Mouse (Mus musculus): ENCODE data around the gene Cdk5rap1. TPM values are rescaled to one million over a fixed set of nuclear protein-coding genes. Genes with fewer than 3 reads are reported as not detected.
"Not testable (repeated sequence)": the region's sequence is repeated elsewhere in the genome, so short reads cannot be mapped to it uniquely, and the experiment has no call there.

Gene Cdk5rap1
- polyA plus RNA-seq, 1 experiment from 2014 or later: 18.5 TPM

GRCm38 (mm10) chr2:154339356-154339755, 33.5 kb downstream of the Cdk5rap1 start:
- Histone ChIP-seq H3K9ac (ENCODE audit: low read length) (no peak overlapping the region), H3K9me3 (replicated peaks; ENCODE audit: control insufficient read depth, low read length) (no peaks in the 10 kb centered on the region), H3K4me3 (replicated peaks; ENCODE audit: low read length) (no peak overlapping the region), H3K36me3 (ENCODE audit: control insufficient read depth, insufficient read depth, low read length) (0 out of 2 replicates have a peak, but pooled peaks cover 2% of the 10 kb centered on the region), H3K4me2 (ENCODE audit: low read depth, low read length) (no peak overlapping the region), H3K27me3 (ENCODE audit: control insufficient read depth, insufficient read depth, low read length) (no peaks in the 10 kb centered on the region), H3K27ac (ENCODE audit: low read length) (no peak overlapping the region), H3K4me1 (ENCODE audit: control insufficient read depth, insufficient read depth, low read length) (no peaks in the 10 kb centered on the region)
- ATAC-seq (ENCODE audit: insufficient read depth, low FRiP score): no peak
- WGBS: 72% methylated on average over 2 of the region's 2 CpGs

GRCm38 (mm10) chr2:154338161-154338560, 34.6 kb downstream of the Cdk5rap1 start:
- 0 out of 2 replicates have a peak, but pooled peaks cover 2% of the 10 kb centered on the region for H3K36me3 ChIP-seq (ENCODE audit: control insufficient read depth, insufficient read depth, low read length)
- ATAC-seq (ENCODE audit: insufficient read depth, low FRiP score): no peak
- H3K9ac ChIP-seq (ENCODE audit: low read length): no peak overlapping the region
- H3K27ac ChIP-seq (ENCODE audit: low read length): no peak overlapping the region
- H3K4me2 ChIP-seq (ENCODE audit: low read depth, low read length): no peak overlapping the region
- no peak overlapping the region for H3K4me3 ChIP-seq (replicated peaks; ENCODE audit: low read length)
- no peaks in the 10 kb centered on the region for H3K9me3 ChIP-seq (replicated peaks; ENCODE audit: control insufficient read depth, low read length)
- no peaks in the 10 kb centered on the region for H3K4me1 ChIP-seq (ENCODE audit: control insufficient read depth, insufficient read depth, low read length)
- no peaks in the 10 kb centered on the region for H3K27me3 ChIP-seq (ENCODE audit: control insufficient read depth, insufficient read depth, low read length)
- WGBS: 63% methylated on average over 1 of the region's 1 CpGs

GRCm38 (mm10) chr2:154335572-154335971, 37.2 kb downstream of the Cdk5rap1 start:
- no peaks in the 10 kb centered on the region for H3K9me3 ChIP-seq (replicated peaks; ENCODE audit: control insufficient read depth, low read length)
- 81% methylated on average over 4 of the region's 4 CpGs for WGBS
- no peaks in the 10 kb centered on the region for H3K4me1 ChIP-seq (ENCODE audit: control insufficient read depth, insufficient read depth, low read length)
- H3K36me3 ChIP-seq (ENCODE audit: control insufficient read depth, insufficient read depth, low read length): no peaks in the 10 kb centered on the region
- H3K9ac ChIP-seq (ENCODE audit: low read length): no peak overlapping the region
- H3K27me3 ChIP-seq (ENCODE audit: control insufficient read depth, insufficient read depth, low read length): no peaks in the 10 kb centered on the region
- ATAC-seq (ENCODE audit: insufficient read depth, low FRiP score): no peak
- H3K27ac ChIP-seq (ENCODE audit: low read length): no peak overlapping the region
- no peak overlapping the region for H3K4me2 ChIP-seq (ENCODE audit: low read depth, low read length)
- no peak overlapping the region for H3K4me3 ChIP-seq (replicated peaks; ENCODE audit: low read length)

GRCm38 (mm10) chr2:154326852-154327251, 46.0 kb downstream of the Cdk5rap1 start:
- no peaks in the 10 kb centered on the region for H3K36me3 ChIP-seq (ENCODE audit: control insufficient read depth, insufficient read depth, low read length)
- no peak overlapping the region for H3K4me2 ChIP-seq (ENCODE audit: low read depth, low read length)
- H3K9me3 ChIP-seq (replicated peaks; ENCODE audit: control insufficient read depth, low read length): no peaks in the 10 kb centered on the region
- H3K27ac ChIP-seq (ENCODE audit: low read length): no peak overlapping the region
- H3K27me3 ChIP-seq (ENCODE audit: control insufficient read depth, insufficient read depth, low read length): no peaks in the 10 kb centered on the region
- no peaks in the 10 kb centered on the region for H3K4me1 ChIP-seq (ENCODE audit: control insufficient read depth, insufficient read depth, low read length)
- WGBS: 65% methylated on average over 3 of the region's 3 CpGs
- no peak overlapping the region for H3K4me3 ChIP-seq (replicated peaks; ENCODE audit: low read length)
- no peak overlapping the region for H3K9ac ChIP-seq (ENCODE audit: low read length)
- no peak for ATAC-seq (ENCODE audit: insufficient read depth, low FRiP score)

GRCm38 (mm10) chr2:154313771-154314170, 59.0 kb downstream of the Cdk5rap1 start:
- H3K4me2 ChIP-seq (ENCODE audit: low read depth, low read length); H3K36me3 ChIP-seq (ENCODE audit: control insufficient read depth, insufficient read depth, low read length); ATAC-seq (ENCODE audit: insufficient read depth, low FRiP score); H3K4me1 ChIP-seq (ENCODE audit: control insufficient read depth, insufficient read depth, low read length); H3K9ac ChIP-seq (ENCODE audit: low read length); H3K27me3 ChIP-seq (ENCODE audit: control insufficient read depth, insufficient read depth, low read length); H3K4me3 ChIP-seq (replicated peaks; ENCODE audit: low read length); H3K9me3 ChIP-seq (replicated peaks; ENCODE audit: control insufficient read depth, low read length); H3K27ac ChIP-seq (ENCODE audit: low read length): not testable (repeated sequence)
- 82% methylated on average over 5 of the region's 5 CpGs for WGBS

- not testable (repeated sequence) for H3K36me3 ChIP-seq (ENCODE audit: control insufficient read depth, insufficient read depth, low read length); ATAC-seq (ENCODE audit: insufficient read depth, low FRiP score); H3K27me3 ChIP-seq (ENCODE audit: control insufficient read depth, insufficient read depth, low read length); H3K9me3 ChIP-seq (replicated peaks; ENCODE audit: control insufficient read depth, low read length); H3K4me3 ChIP-seq (replicated peaks; ENCODE audit: low read length); H3K4me2 ChIP-seq (ENCODE audit: low read depth, low read length); H3K27ac ChIP-seq (ENCODE audit: low read length); H3K4me1 ChIP-seq (ENCODE audit: control insufficient read depth, insufficient read depth, low read length); H3K9ac ChIP-seq (ENCODE audit: low read length)
- 80% methylated on average over 4 of the region's 4 CpGs for WGBS
Measured at GRCm38 (mm10) chr2:154306927-154307326, 65.9 kb downstream of the Cdk5rap1 start, which contains the start of gene Bpifb9b. TSS of gene Bpifb9b (plus strand) at chr2:154307227.

- H3K27me3 ChIP-seq (ENCODE audit: control insufficient read depth, insufficient read depth, low read length); H3K9me3 ChIP-seq (replicated peaks; ENCODE audit: control insufficient read depth, low read length); H3K9ac ChIP-seq (ENCODE audit: low read length); H3K4me2 ChIP-seq (ENCODE audit: low read depth, low read length); H3K27ac ChIP-seq (ENCODE audit: low read length); H3K4me1 ChIP-seq (ENCODE audit: control insufficient read depth, insufficient read depth, low read length); H3K36me3 ChIP-seq (ENCODE audit: control insufficient read depth, insufficient read depth, low read length); H3K4me3 ChIP-seq (replicated peaks; ENCODE audit: low read length); ATAC-seq (ENCODE audit: insufficient read depth, low FRiP score): not testable (repeated sequence)
- WGBS: 80% methylated on average over 1 of the region's 3 CpGs
Measured at GRCm38 (mm10) chr2:154304604-154305003, 68.2 kb downstream of the Cdk5rap1 start.

- H3K4me3 ChIP-seq (replicated peaks; ENCODE audit: low read length): no peak overlapping the region
- H3K27ac ChIP-seq (ENCODE audit: low read length): no peak overlapping the region
- no peaks in the 10 kb centered on the region for H3K9me3 ChIP-seq (replicated peaks; ENCODE audit: control insufficient read depth, low read length)
- no peak overlapping the region for H3K4me2 ChIP-seq (ENCODE audit: low read depth, low read length)
- H3K27me3 ChIP-seq (ENCODE audit: control insufficient read depth, insufficient read depth, low read length): no peaks in the 10 kb centered on the region
- no peak overlapping the region for H3K9ac ChIP-seq (ENCODE audit: low read length)
- no peak for ATAC-seq (ENCODE audit: insufficient read depth, low FRiP score)
- no peaks in the 10 kb centered on the region for H3K36me3 ChIP-seq (ENCODE audit: control insufficient read depth, insufficient read depth, low read length)
- no peaks in the 10 kb centered on the region for H3K4me1 ChIP-seq (ENCODE audit: control insufficient read depth, insufficient read depth, low read length)
- WGBS: 78% methylated on average over 3 of the region's 3 CpGs
Measured at GRCm38 (mm10) chr2:154301763-154302162, 71.0 kb downstream of the Cdk5rap1 start.

- WGBS: 8% methylated on average over 1 of the region's 1 CpGs
- Histone ChIP-seq H3K27me3 (ENCODE audit: control insufficient read depth, insufficient read depth, low read length) (no peaks in the 10 kb centered on the region), H3K9ac (ENCODE audit: low read length) (no peak overlapping the region), H3K4me2 (ENCODE audit: low read depth, low read length) (no peak overlapping the region), H3K4me1 (ENCODE audit: control insufficient read depth, insufficient read depth, low read length) (no peaks in the 10 kb centered on the region), H3K9me3 (replicated peaks; ENCODE audit: control insufficient read depth, low read length) (no peaks in the 10 kb centered on the region), H3K36me3 (ENCODE audit: control insufficient read depth, insufficient read depth, low read length) (no peaks in the 10 kb centered on the region), H3K27ac (ENCODE audit: low read length) (no peak overlapping the region), H3K4me3 (replicated peaks; ENCODE audit: low read length) (no peak overlapping the region)
- ATAC-seq (ENCODE audit: insufficient read depth, low FRiP score): peak; percentile 37; the same call in 1 of the 2 replicates
Measured at GRCm38 (mm10) chr2:154300496-154300895, 72.3 kb downstream of the Cdk5rap1 start.

- not testable (repeated sequence) for H3K27me3 ChIP-seq (ENCODE audit: control insufficient read depth, insufficient read depth, low read length); H3K4me3 ChIP-seq (replicated peaks; ENCODE audit: low read length); H3K4me1 ChIP-seq (ENCODE audit: control insufficient read depth, insufficient read depth, low read length); H3K9me3 ChIP-seq (replicated peaks; ENCODE audit: control insufficient read depth, low read length); H3K36me3 ChIP-seq (ENCODE audit: control insufficient read depth, insufficient read depth, low read length); ATAC-seq (ENCODE audit: insufficient read depth, low FRiP score); H3K27ac ChIP-seq (ENCODE audit: low read length); H3K9ac ChIP-seq (ENCODE audit: low read length)
- 3% methylated on average over 10 of the region's 10 CpGs for WGBS
- H3K4me2 ChIP-seq (ENCODE audit: low read depth, low read length): peak overlapping the region; percentile 31; the same call in 1 of the 2 replicates
Measured at GRCm38 (mm10) chr2:154294746-154295145, 78.1 kb downstream of the Cdk5rap1 start.
